Mouse (Mus musculus): ENCODE measurements around the gene Dand5. TPM values are rescaled to one million over a fixed set of nuclear protein-coding genes. Genes with fewer than 3 reads are reported as not detected.

Gene Dand5
- total and polyA plus RNA-seq, 2 experiments = 1.8 to 2.0 TPM

GRCm38 (mm10) chr8:84810896-84811295 lies 11.7 kb downstream of the Dand5 start:
- H3K79me2 ChIP-seq (ENCODE audit: control insufficient read depth, insufficient read depth, low read length) = no peaks in the 10 kb centered on the region
- H3K36me3 ChIP-seq (ENCODE audit: control insufficient read depth, insufficient read depth, low read length) = no peaks in the 10 kb centered on the region
- H3K4me3 ChIP-seq (ENCODE audit: insufficient read depth, low read depth, low read length) = peak overlapping the region; percentile 31
- no peak for DNase-seq (ENCODE audit: extremely low read depth, low read depth, low spot score)
- H3K4me1 ChIP-seq (ENCODE audit: control insufficient read depth, insufficient read depth, low read length) = peaks cover 2% of the 10 kb centered on the region; the same call in 1 of the 2 replicates
- H3K27ac ChIP-seq (replicated peaks; ENCODE audit: insufficient read depth, low read depth, low read length) = no peak overlapping the region
- H3K9ac ChIP-seq (ENCODE audit: low read depth, low read length) = no peak overlapping the region
- TF ChIP-seq CTCF (IDR thresholded peaks at IDR 0.05; ENCODE audit: low read depth, low read length) = peak; percentile 77
- TF ChIP-seq POLR2A (IDR thresholded peaks at IDR 0.05; ENCODE audit: extremely low read depth, insufficient read depth, low read length) = no peak
- WGBS = 1% methylated on average over 30 of the region's 32 CpGs
- H3K27me3 ChIP-seq (ENCODE audit: control insufficient read depth, insufficient read depth, low read length) = no peaks in the 10 kb centered on the region

- Histone ChIP-seq H3K27me3 (ENCODE audit: control insufficient read depth, insufficient read depth, low read length) (no peaks in the 10 kb centered on the region), H3K4me1 (ENCODE audit: control insufficient read depth, insufficient read depth, low read length) (peaks cover 2% of the 10 kb centered on the region; the same call in 1 of the 2 replicates), H3K9ac (ENCODE audit: low read depth, low read length) (no peak overlapping the region), H3K4me3 (ENCODE audit: insufficient read depth, low read depth, low read length) (no peak overlapping the region), H3K36me3 (ENCODE audit: control insufficient read depth, insufficient read depth, low read length) (no peaks in the 10 kb centered on the region), H3K79me2 (ENCODE audit: control insufficient read depth, insufficient read depth, low read length) (no peaks in the 10 kb centered on the region), H3K27ac (replicated peaks; ENCODE audit: insufficient read depth, low read depth, low read length) (no peak overlapping the region)
- no peak for DNase-seq (ENCODE audit: extremely low read depth, low read depth, low spot score)
- WGBS = 80% methylated on average over 5 of the region's 5 CpGs
- TF ChIP-seq CTCF (IDR thresholded peaks at IDR 0.05; ENCODE audit: low read depth, low read length) = no peak
- no peak for TF ChIP-seq POLR2A (IDR thresholded peaks at IDR 0.05; ENCODE audit: extremely low read depth, insufficient read depth, low read length)
Measured at GRCm38 (mm10) chr8:84809941-84810280, 12.7 kb downstream of the Dand5 start.

- no peak for DNase-seq (ENCODE audit: extremely low read depth, low read depth, low spot score)
- H3K27ac ChIP-seq (replicated peaks; ENCODE audit: insufficient read depth, low read depth, low read length) = no peak overlapping the region
- H3K4me1 ChIP-seq (ENCODE audit: control insufficient read depth, insufficient read depth, low read length) = peaks cover 2% of the 10 kb centered on the region; the same call in 1 of the 2 replicates
- no peak overlapping the region for H3K9ac ChIP-seq (ENCODE audit: low read depth, low read length)
- TF ChIP-seq POLR2A (IDR thresholded peaks at IDR 0.05; ENCODE audit: extremely low read depth, insufficient read depth, low read length) (no peak), CTCF (IDR thresholded peaks at IDR 0.05; ENCODE audit: low read depth, low read length) (no peak)
- H3K79me2 ChIP-seq (ENCODE audit: control insufficient read depth, insufficient read depth, low read length) = no peaks in the 10 kb centered on the region
- H3K4me3 ChIP-seq (ENCODE audit: insufficient read depth, low read depth, low read length) = no peak overlapping the region
- no peaks in the 10 kb centered on the region for H3K27me3 ChIP-seq (ENCODE audit: control insufficient read depth, insufficient read depth, low read length)
- no peaks in the 10 kb centered on the region for H3K36me3 ChIP-seq (ENCODE audit: control insufficient read depth, insufficient read depth, low read length)
- WGBS = 80% methylated on average over 12 of the region's 12 CpGs
Measured at GRCm38 (mm10) chr8:84809109-84809940, 13.3 kb downstream of the Dand5 start.

GRCm38 (mm10) chr8:84806031-84806430 lies 16.6 kb downstream of the Dand5 start:
- Histone ChIP-seq H3K27me3 (ENCODE audit: control insufficient read depth, insufficient read depth, low read length) (no peaks in the 10 kb centered on the region), H3K27ac (replicated peaks; ENCODE audit: insufficient read depth, low read depth, low read length) (no peak overlapping the region), H3K79me2 (ENCODE audit: control insufficient read depth, insufficient read depth, low read length) (no peaks in the 10 kb centered on the region), H3K4me1 (ENCODE audit: control insufficient read depth, insufficient read depth, low read length) (peaks cover 1% of the 10 kb centered on the region; the same call in 1 of the 2 replicates), H3K36me3 (ENCODE audit: control insufficient read depth, insufficient read depth, low read length) (no peaks in the 10 kb centered on the region), H3K9ac (ENCODE audit: low read depth, low read length) (no peak overlapping the region), H3K4me3 (ENCODE audit: insufficient read depth, low read depth, low read length) (no peak overlapping the region)
- WGBS = 94% methylated on average over 5 of the region's 5 CpGs
- no peak for DNase-seq (ENCODE audit: extremely low read depth, low read depth, low spot score)
- TF ChIP-seq CTCF (IDR thresholded peaks at IDR 0.05; ENCODE audit: low read depth, low read length) (no peak), POLR2A (IDR thresholded peaks at IDR 0.05; ENCODE audit: extremely low read depth, insufficient read depth, low read length) (no peak)

- Histone ChIP-seq H3K4me3 (ENCODE audit: insufficient read depth, low read depth, low read length) (peak within 1 kb of the TSS; percentile 83), H3K27ac (replicated peaks; ENCODE audit: insufficient read depth, low read depth, low read length) (peak within 1 kb of the TSS; percentile 82), H3K36me3 (ENCODE audit: control insufficient read depth, insufficient read depth, low read length) (peaks cover 2% of the 10 kb centered on the region; the same call in 1 of the 2 replicates), H3K79me2 (ENCODE audit: control insufficient read depth, insufficient read depth, low read length) (peaks cover 44% of the 10 kb centered on the region), H3K4me1 (ENCODE audit: control insufficient read depth, insufficient read depth, low read length) (peaks cover 28% of the 10 kb centered on the region), H3K27me3 (ENCODE audit: control insufficient read depth, insufficient read depth, low read length) (no peaks in the 10 kb centered on the region), H3K9ac (ENCODE audit: low read depth, low read length) (peak within 1 kb of the TSS; percentile 100)
- peak; percentile 51 for DNase-seq (ENCODE audit: extremely low read depth, low read depth, low spot score)
- TF ChIP-seq CTCF (IDR thresholded peaks at IDR 0.05; ENCODE audit: low read depth, low read length) (no peak), POLR2A (IDR thresholded peaks at IDR 0.05; ENCODE audit: extremely low read depth, insufficient read depth, low read length) (no peak)
- WGBS = 18% methylated on average over 115 of the region's 125 CpGs
Measured at GRCm38 (mm10) chr8:84799999-84800831, 22.4 kb downstream of the Dand5 start, which contains the start of gene Nfix. TSS of gene Nfix (minus strand) at chr8:84800344.

Measured in liver, adult 2 months (tissue).